Mouse (Mus musculus) ES-Bruce4 (cell line): ENCODE results near the gene Acp5. TPM values are rescaled to one million over a fixed set of nuclear protein-coding genes. Genes with fewer than 3 reads are reported as not detected.

Experiments used
- H3K27ac ChIP-seq: 2 replicates; pipeline ENCODE4 v1.5.1; 2012; ENCODE audit warnings: low read length, inconsistent platforms; ENCODE audit not compliant: insufficient read depth
- H3K27me3 ChIP-seq: 2 replicates; pipeline ENCODE4 v1.6.1; 2012; ENCODE audit warnings: mild to moderate bottlenecking, low read length, inconsistent platforms; ENCODE audit not compliant: control insufficient read depth, poor library complexity, insufficient read depth, severe bottlenecking
- H3K36me3 ChIP-seq: 2 replicates; pipeline ENCODE4 v1.6.1; 2012; ENCODE audit warnings: inconsistent platforms, mild to moderate bottlenecking, low read length, moderate library complexity; ENCODE audit not compliant: control insufficient read depth, poor library complexity, insufficient read depth, severe bottlenecking
- H3K4me1 ChIP-seq: one replicate; pipeline ENCODE4 v1.8.1; 2011; ENCODE audit warnings: low read length; ENCODE audit not compliant: control insufficient read depth, insufficient read depth
- H3K4me3 ChIP-seq: 2 replicates; pipeline ENCODE4 v1.5.1; 2011; ENCODE audit warnings: low read depth, mild to moderate bottlenecking, low read length
- H3K9ac ChIP-seq: 2 replicates; pipeline ENCODE4 v1.6.1; 2012; ENCODE audit warnings: low read depth, mild to moderate bottlenecking, inconsistent platforms; ENCODE audit not compliant: poor library complexity, severe bottlenecking
- H3K9me3 ChIP-seq: replicated peaks from 2 replicates; pipeline ENCODE4 v1.6.1; 2012; ENCODE audit warnings: mild to moderate bottlenecking, low read length, inconsistent platforms; ENCODE audit not compliant: control insufficient read depth, poor library complexity, insufficient read depth, severe bottlenecking
- CTCF ChIP-seq: IDR thresholded peaks from one replicate; pipeline ENCODE4 v1.8.1; 2011; ENCODE audit warnings: low read depth, low read length
- EP300 ChIP-seq: IDR thresholded peaks from 2 replicates; pipeline ENCODE4 v1.6.1; 2011; ENCODE audit warnings: low read depth, low read length; ENCODE audit not compliant: insufficient read depth
- POLR2A ChIP-seq: IDR thresholded peaks from one replicate; pipeline ENCODE4 v1.8.1; 2011; ENCODE audit warnings: low read length; ENCODE audit not compliant: insufficient read depth
- polyA plus RNA-seq: library from polyadenylated mRNA; stranded (reverse); fragments of >200 nt; gene quantifications from 2 replicates; pipeline ENCODE4 v1.2.4, GENCODE M21; 2011; ENCODE audit warnings: low read depth; ENCODE audit not compliant: missing spikeins, insufficient read depth, insufficient read length

Gene Acp5
- polyA plus RNA-seq, 1 experiment = 7.6 TPM

- H3K27ac ChIP-seq = no peak overlapping the region
- H3K9me3 ChIP-seq = no peaks in the 10 kb centered on the region
- no peak overlapping the region for H3K4me3 ChIP-seq
- no peaks in the 10 kb centered on the region for H3K27me3 ChIP-seq
- TF ChIP-seq CTCF (no peak), EP300 (no peak), POLR2A (no peak)
- H3K36me3 ChIP-seq = no peaks in the 10 kb centered on the region
- no peak overlapping the region for H3K9ac ChIP-seq
- peaks cover 4% of the 10 kb centered on the region for H3K4me1 ChIP-seq
Observed at GRCm38 (mm10) chr9:22124169-22124568, 11.3 kb downstream of the Acp5 start.

- Histone ChIP-seq H3K9me3 (no peaks in the 10 kb centered on the region), H3K4me3 (no peak overlapping the region), H3K36me3 (no peaks in the 10 kb centered on the region), H3K9ac (no peak overlapping the region), H3K27me3 (no peaks in the 10 kb centered on the region), H3K27ac (no peak overlapping the region), H3K4me1 (peaks cover 4% of the 10 kb centered on the region)
- TF ChIP-seq EP300 (no peak), CTCF (no peak), POLR2A (no peak)
Observed at GRCm38 (mm10) chr9:22123069-22123609, 12.4 kb downstream of the Acp5 start.

GRCm38 (mm10) chr9:22122005-22122404 lies 13.5 kb downstream of the Acp5 start:
- TF ChIP-seq CTCF = no peak
- TF ChIP-seq EP300 = no peak
- no peaks in the 10 kb centered on the region for H3K4me1 ChIP-seq
- no peaks in the 10 kb centered on the region for H3K9me3 ChIP-seq
- no peaks in the 10 kb centered on the region for H3K27me3 ChIP-seq
- no peak overlapping the region for H3K9ac ChIP-seq
- no peak overlapping the region for H3K4me3 ChIP-seq
- no peaks in the 10 kb centered on the region for H3K36me3 ChIP-seq
- no peak overlapping the region for H3K27ac ChIP-seq

- no peak overlapping the region for H3K4me3 ChIP-seq
- H3K9me3 ChIP-seq = no peaks in the 10 kb centered on the region
- TF ChIP-seq CTCF = no peak
- TF ChIP-seq POLR2A = no peak
- no peak for TF ChIP-seq EP300
Observed at GRCm38 (mm10) chr9:22121545-22121944, 14.0 kb downstream of the Acp5 start.

GRCm38 (mm10) chr9:22119543-22119942 lies 16.0 kb downstream of the Acp5 start:
- no peak overlapping the region for H3K27ac ChIP-seq
- no peaks in the 10 kb centered on the region for H3K4me1 ChIP-seq
- TF ChIP-seq CTCF (no peak), POLR2A (no peak), EP300 (no peak)
- no peaks in the 10 kb centered on the region for H3K9me3 ChIP-seq
- H3K36me3 ChIP-seq = no peaks in the 10 kb centered on the region
- no peak overlapping the region for H3K4me3 ChIP-seq
- no peak overlapping the region for H3K9ac ChIP-seq
- no peaks in the 10 kb centered on the region for H3K27me3 ChIP-seq

More at GRCm38 (mm10) chr9:22121545-22121944, 14.0 kb downstream of the Acp5 start:
- no peaks in the 10 kb centered on the region for H3K4me1 ChIP-seq
- no peaks in the 10 kb centered on the region for H3K27me3 ChIP-seq
- H3K9ac ChIP-seq = no peak overlapping the region
- H3K36me3 ChIP-seq = no peaks in the 10 kb centered on the region
- H3K27ac ChIP-seq = no peak overlapping the region

- H3K9ac ChIP-seq = peak overlapping the region; percentile 76
- peak overlapping the region; percentile 89 for H3K4me3 ChIP-seq
- no peaks in the 10 kb centered on the region for H3K9me3 ChIP-seq
- H3K27me3 ChIP-seq = no peaks in the 10 kb centered on the region
- H3K4me1 ChIP-seq = no peaks in the 10 kb centered on the region
- no peak overlapping the region for H3K27ac ChIP-seq
- H3K36me3 ChIP-seq = peaks cover 6% of the 10 kb centered on the region
- TF ChIP-seq EP300 (no peak), POLR2A (no peak), CTCF (no peak)
Observed at GRCm38 (mm10) chr9:22117754-22118456, 17.6 kb downstream of the Acp5 start.
